Mouse (Mus musculus) forebrain, embryonic 15.5 days (tissue): ENCODE data around the gene Qsox1. TPM values are rescaled to one million over a fixed set of nuclear protein-coding genes. Genes with fewer than 3 reads are reported as not detected.

ENCODE experiments used
- ATAC-seq: fragments of 200-750 bp; cut with Nextera tagmentation; replicated peaks from 2 replicates; pipeline ENCODE4 v1.8.0; 2017; ENCODE audit warnings: mild to moderate bottlenecking, moderate TSS enrichment, moderate library complexity
- H3K27ac ChIP-seq: fragments of 300-500 bp; sonication (generic); replicated peaks from 2 replicates; pipeline ENCODE4 v1.5.1; 2015; ENCODE audit warnings: mild to moderate bottlenecking, inconsistent platforms
- H3K27me3 ChIP-seq: fragments of 300-500 bp; sonication (generic); 2 replicates; pipeline ENCODE4 v1.6.1; 2015; ENCODE audit warnings: inconsistent platforms
- H3K36me3 ChIP-seq: fragments of 300-500 bp; sonication (generic); 2 replicates; pipeline ENCODE4 v1.6.1; 2015; ENCODE audit warnings: mild to moderate bottlenecking, inconsistent platforms
- H3K4me1 ChIP-seq: fragments of 300-500 bp; sonication (generic); 2 replicates; pipeline ENCODE4 v1.6.1; 2015; ENCODE audit warnings: inconsistent platforms
- H3K4me2 ChIP-seq: fragments of 300-500 bp; sonication (generic); replicated peaks from 2 replicates; pipeline ENCODE4 v1.6.1; 2015; ENCODE audit warnings: mild to moderate bottlenecking, inconsistent platforms
- H3K4me3 ChIP-seq: fragments of 300-500 bp; sonication (generic); 2 replicates; pipeline ENCODE4 v1.5.1; 2015; ENCODE audit warnings: mild to moderate bottlenecking, inconsistent platforms
- H3K9ac ChIP-seq: fragments of 300-500 bp; sonication (generic); replicated peaks from 2 replicates; pipeline ENCODE4 v1.6.1; 2015; ENCODE audit warnings: mild to moderate bottlenecking, inconsistent platforms
- H3K9me3 ChIP-seq: fragments of 300-500 bp; sonication (generic); 2 replicates; pipeline ENCODE4 v1.6.1; 2016; ENCODE audit warnings: inconsistent platforms
- WGBS: fragments of 180-500 bp; shearing (Covaris S2); methylation state at CpG from one replicate; pipeline ENCODE4 v1.1.7; 2015; ENCODE audit warnings: mixed read lengths; 5-methylcytosine and 5-hydroxymethylcytosine counted together
- polyA plus RNA-seq: library from polyadenylated mRNA; unstranded; fragments of >200 nt; fragmentation: Nextera tagmentation; extraction: Ambion mirVana; gene quantifications from 2 replicates; pipeline ENCODE4 v1.2.1, GENCODE M21; 2015

Qsox1 gene
- polyA plus RNA-seq, 1 experiment from 2014 or later: 19.8 TPM

DNA sequence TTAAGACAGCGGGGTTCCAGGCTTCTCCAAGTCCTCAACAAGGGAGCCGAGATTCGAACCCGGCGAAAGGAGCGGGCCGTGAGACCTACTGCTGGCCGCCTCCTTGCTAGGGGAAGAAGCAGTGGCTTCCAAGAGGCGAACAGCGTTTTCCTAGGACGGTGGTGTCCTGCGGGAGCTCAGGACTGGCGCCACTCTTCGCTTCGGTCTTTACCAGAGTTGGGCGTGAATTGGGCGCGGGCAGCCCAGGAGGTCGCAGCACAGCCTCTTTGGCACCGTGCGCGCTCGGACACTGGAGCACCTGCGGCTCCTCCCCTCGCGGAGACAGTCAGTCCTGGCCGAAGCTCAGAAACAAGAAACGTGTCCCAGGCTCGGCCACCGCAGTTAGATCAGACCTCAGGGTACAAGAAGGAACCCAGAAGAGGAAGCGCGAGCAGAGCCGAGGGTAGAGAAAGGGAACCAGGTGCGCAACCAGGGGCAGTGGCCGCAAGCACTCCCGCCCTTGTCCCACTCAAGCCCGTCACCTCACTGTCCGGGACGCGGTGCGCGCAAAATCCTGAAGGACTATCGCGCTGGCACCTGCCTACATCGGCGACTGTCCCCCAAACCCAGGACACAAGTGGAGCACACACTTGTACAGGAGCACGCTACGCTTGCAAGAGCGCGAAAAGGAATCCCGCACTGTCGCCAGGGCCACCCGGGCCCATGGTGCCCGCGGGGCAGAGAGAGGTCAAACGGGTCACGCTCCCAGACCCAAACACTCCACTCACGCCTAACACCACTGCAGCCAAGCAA lies 75.5 kb downstream of the Qsox1 start:
- Histone ChIP-seq H3K27me3 (peaks cover 90% of the 10 kb centered on the region), H3K27ac (no peak overlapping the region), H3K9me3 (no peaks in the 10 kb centered on the region), H3K4me1 (peaks cover 20% of the 10 kb centered on the region), H3K9ac (no peak overlapping the region), H3K4me2 (no peak overlapping the region), H3K36me3 (no peaks in the 10 kb centered on the region), H3K4me3 (no peak overlapping the region)
- WGBS: under 1% methylated on average over 58 of the region's 58 CpGs
- ATAC-seq: no peak

DNA sequence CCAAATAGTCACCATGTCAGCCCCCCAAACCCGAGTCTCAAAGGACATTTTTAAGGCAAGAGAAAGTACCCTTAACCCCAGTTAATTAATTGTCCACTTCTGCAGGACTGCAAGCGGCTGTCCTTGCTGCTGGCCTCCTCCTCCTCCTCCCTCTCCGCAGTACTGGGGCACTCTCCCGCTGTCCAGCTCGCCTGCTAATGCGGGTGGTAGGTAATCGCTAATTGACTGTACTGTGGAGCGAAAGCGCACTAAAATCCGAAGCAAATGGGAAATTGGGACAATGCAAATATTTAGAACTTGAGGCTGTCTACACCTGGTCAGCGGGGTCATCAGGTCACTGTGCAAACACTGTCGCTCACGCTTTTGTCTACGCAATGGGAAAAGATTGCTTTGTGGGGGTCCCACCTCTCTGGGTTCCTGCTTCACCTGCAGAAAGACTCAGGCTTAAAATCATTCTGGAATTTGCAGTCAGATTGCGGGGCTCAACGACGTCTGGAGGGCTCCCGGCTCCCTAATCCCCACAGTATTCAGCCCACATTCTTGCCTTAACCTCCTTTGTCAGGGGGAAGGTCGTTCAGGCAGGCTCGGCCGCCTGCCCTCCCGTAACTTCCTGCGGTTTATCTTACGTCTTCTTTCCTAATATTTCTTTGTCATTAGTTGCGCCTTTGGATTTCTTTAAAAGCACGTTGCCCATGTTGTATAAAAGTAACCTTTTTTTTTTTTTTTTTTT lies 76.4 kb downstream of the Qsox1 start:
- Histone ChIP-seq H3K4me2 (no peak overlapping the region), H3K4me1 (peaks cover 11% of the 10 kb centered on the region), H3K27me3 (peaks cover 90% of the 10 kb centered on the region), H3K9ac (no peak overlapping the region), H3K4me3 (no peak overlapping the region), H3K9me3 (no peaks in the 10 kb centered on the region), H3K36me3 (no peaks in the 10 kb centered on the region), H3K27ac (no peak overlapping the region)
- ATAC-seq: no peak
- WGBS: under 1% methylated on average over 26 of the region's 26 CpGs

DNA sequence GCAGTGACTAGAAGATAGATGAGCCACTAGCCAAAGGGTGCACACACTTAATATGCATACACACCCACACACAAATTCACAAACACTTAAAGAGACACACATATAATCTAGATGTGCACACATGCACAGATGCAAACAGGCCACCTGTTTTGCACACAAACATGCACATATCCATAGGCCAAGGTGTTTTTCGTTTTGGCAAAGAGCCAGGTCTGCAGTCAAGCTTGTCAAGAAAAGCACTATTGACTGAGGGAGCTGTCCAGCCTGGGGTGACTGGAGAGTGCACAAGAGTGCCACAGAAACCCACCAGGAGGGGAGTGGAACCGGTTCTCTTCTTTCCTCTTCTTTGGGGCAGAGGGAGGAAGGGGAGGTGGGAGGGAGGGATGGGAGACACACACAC lies 81.5 kb downstream of the Qsox1 start:
- Histone ChIP-seq H3K27ac (no peak overlapping the region), H3K36me3 (no peaks in the 10 kb centered on the region), H3K4me1 (peaks cover 9% of the 10 kb centered on the region), H3K4me3 (no peak overlapping the region), H3K27me3 (peaks cover 89% of the 10 kb centered on the region), H3K9ac (no peak overlapping the region), H3K4me2 (no peak overlapping the region), H3K9me3 (no peaks in the 10 kb centered on the region)
- ATAC-seq: no peak
- WGBS: 0% methylated on average over 2 of the region's 2 CpGs

DNA sequence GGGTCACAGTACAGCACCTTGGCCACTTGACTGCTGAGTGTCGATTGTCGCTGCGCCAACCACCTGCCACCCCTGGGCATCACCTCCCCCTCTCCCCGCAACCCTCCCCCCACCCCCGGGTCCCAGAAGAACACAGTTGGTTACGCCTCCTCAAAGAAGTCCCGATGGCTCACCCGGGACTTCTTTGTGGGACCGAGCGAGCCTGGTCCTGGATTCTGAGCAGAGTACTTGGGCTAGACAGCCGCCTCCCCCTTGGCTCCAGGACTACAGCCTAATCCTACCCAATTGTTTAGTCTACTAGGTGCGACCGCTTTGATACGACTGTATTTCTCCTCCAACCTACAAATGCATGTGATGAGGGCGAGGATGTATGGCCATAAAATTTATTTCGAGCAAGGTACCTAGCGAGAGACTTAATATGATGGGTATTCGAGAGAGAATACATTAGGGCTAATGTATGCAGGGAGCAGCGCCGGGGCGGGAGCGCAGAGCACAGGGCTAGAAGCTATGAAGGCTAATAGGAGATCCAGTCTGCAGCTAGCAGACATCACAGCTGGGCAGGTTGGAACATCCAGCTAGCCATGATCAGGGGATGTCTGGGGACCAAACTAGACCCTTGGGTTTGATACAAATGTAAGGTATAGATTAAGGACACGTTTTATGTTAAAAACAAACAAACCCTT lies 83.4 kb downstream of the Qsox1 start:
- Histone ChIP-seq H3K9ac (no peak overlapping the region), H3K9me3 (no peaks in the 10 kb centered on the region), H3K36me3 (no peaks in the 10 kb centered on the region), H3K27me3 (peaks cover 78% of the 10 kb centered on the region), H3K4me1 (peaks cover 9% of the 10 kb centered on the region), H3K4me2 (peak overlapping the region; percentile 24), H3K4me3 (peak overlapping the region; percentile 4; the same call in 1 of the 2 replicates), H3K27ac (no peak overlapping the region)
- 0 out of 2 replicates have a peak, but pooled peaks have one; percentile 35 for ATAC-seq
- under 1% methylated on average over 23 of the region's 23 CpGs for WGBS

DNA sequence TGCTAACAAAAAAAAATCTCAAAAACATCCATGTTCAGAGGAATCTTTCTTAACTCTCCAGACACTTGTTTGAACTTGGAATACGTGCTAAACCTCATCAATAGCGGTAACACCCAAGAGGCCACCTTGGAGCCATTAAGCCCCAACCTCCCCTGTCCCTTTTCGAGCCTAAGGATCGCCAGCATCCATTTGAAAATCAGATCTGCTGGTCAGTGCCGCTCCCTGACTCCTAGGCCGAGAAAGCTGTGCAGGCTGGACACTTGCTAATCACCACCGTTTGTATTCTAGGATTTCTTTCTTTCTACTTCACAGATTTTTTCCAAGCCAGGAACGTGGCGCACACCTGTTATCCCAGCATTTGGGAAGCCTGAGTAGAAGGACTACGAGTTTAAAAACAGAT lies 84.9 kb downstream of the Qsox1 start:
- H3K27me3 ChIP-seq: peaks cover 78% of the 10 kb centered on the region
- 16% methylated on average over 10 of the region's 10 CpGs for WGBS
- ATAC-seq: no peak
- H3K9me3 ChIP-seq: no peaks in the 10 kb centered on the region
- H3K4me2 ChIP-seq: no peak overlapping the region
- H3K9ac ChIP-seq: no peak overlapping the region
- H3K4me3 ChIP-seq: no peak overlapping the region
- no peak overlapping the region for H3K27ac ChIP-seq
- H3K4me1 ChIP-seq: peaks cover 9% of the 10 kb centered on the region
- no peaks in the 10 kb centered on the region for H3K36me3 ChIP-seq

Other genes starting within 250 kb of the Qsox1 start
- gene Lhx4, start 61.2 kb downstream of the Qsox1 start, polyA plus RNA-seq: 0.33 TPM in 1 of 2 replicates, not detected in the other
- 10.7 and 12.3 TPM in 2 replicates for gene Cep350, start 160.4 kb upstream of the Qsox1 start, polyA plus RNA-seq
- 69.7 and 73.6 TPM in 2 replicates for gene Tor1aip2, start 222.5 kb upstream of the Qsox1 start, polyA plus RNA-seq
- 24.9 and 25.2 TPM in 2 replicates for gene Tor1aip1, start 223.6 kb upstream of the Qsox1 start, polyA plus RNA-seq